Mouse (Mus musculus): ENCODE measurements at regions not wholly inside any gene's neighbourhood (a gene's known extent, or its start where the extent isn't known, plus 50 kb on each side); places are given as distances from the start of the nearest gene placed in this dataset.

- TF ChIP-seq MAFK (IDR thresholded peaks at IDR 0.05; ENCODE audit: insufficient read depth, low read depth, low read length) (no peak), ZC3H11A (IDR thresholded peaks at IDR 0.05; ENCODE audit: borderline replicate concordance, low read depth, low read length) (no peak), HCFC1 (IDR thresholded peaks at IDR 0.05; ENCODE audit: borderline replicate concordance, insufficient read depth, low read length) (no peak), ZNF384 (IDR thresholded peaks at IDR 0.05; ENCODE audit: low read depth, low read length) (no peak), CHD2 (IDR thresholded peaks at IDR 0.05; ENCODE audit: low read depth, low read length) (no peak)
Measured at GRCm38 (mm10) chr19:25980308-25980707, 308.1 kb downstream of the Dmrt2 start.
